Mouse (Mus musculus): ENCODE measurements around the gene Lefty2.

DNA sequence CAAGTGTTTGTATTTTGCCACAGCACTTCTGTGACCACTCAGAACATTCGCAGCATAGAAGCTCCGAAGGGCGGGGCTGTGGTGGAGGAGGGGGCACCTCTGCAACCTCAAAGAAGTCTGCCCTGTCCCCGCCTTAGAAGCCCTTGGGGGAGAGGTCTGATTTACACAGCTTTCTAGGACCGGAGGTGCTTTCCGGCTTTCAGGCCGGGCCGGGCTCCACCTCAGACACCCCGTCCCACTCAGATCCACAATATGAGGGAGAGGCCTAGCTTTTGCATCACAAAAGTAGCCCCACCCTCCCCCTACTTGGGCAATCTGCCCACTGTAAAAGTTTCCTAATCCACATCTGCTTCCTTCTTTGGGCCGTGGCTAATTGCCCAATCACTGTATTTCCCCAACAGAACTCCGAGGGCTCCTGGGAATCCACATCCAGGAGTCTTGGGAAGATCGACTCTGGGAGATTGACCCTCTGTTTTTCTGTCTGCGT, 4.3 kb upstream of the Lefty2 start:
- TF ChIP-seq CTCF (IDR thresholded peaks at IDR 0.05; ENCODE audit: low read depth) (no peak), EP300 (IDR thresholded peaks at IDR 0.05; ENCODE audit: low read depth) (peak; percentile 61)
